Mouse (Mus musculus) neutrophil, adult 5-6 weeks (primary cell): ENCODE measurements at regions not wholly inside any gene's neighbourhood (a gene's known extent, or its start where the extent isn't known, plus 50 kb on each side); places are given as distances from the start of the nearest gene placed in this dataset.
A peak's percentile ranks its signal among the peaks of the same experiment; 100 is the strongest.

ENCODE experiments used
- ATAC-seq: fragments of 151-379, 151-347 bp; 2 replicates; pipeline ENCODE4 v1.8.0; 2017; ENCODE audit warnings: mild to moderate bottlenecking, moderate TSS enrichment; ENCODE audit not compliant: insufficient number of reproducible peaks, poor library complexity, low FRiP score, severe bottlenecking; ENCODE audit errors: extremely low read depth

GRCm38 (mm10) chr13:37517055-37517807, 172.2 kb downstream of the Ly86 start:
- no peak for ATAC-seq

- ATAC-seq, result peak; percentile 69
These were observed 174.9 kb downstream of the Ly86 start for GRCm38 (mm10) chr13:37519948-37520347.

- no peak for ATAC-seq
These were observed 180.2 kb downstream of the Ly86 start for GRCm38 (mm10) chr13:37525097-37525726.

- no peak for ATAC-seq
These were observed 181.1 kb downstream of the Ly86 start for GRCm38 (mm10) chr13:37526102-37526501.

- no peak for ATAC-seq
These were observed 183.4 kb downstream of the Ly86 start for GRCm38 (mm10) chr13:37528380-37528779.

GRCm38 (mm10) chr13:37528876-37529275, 183.9 kb downstream of the Ly86 start:
- ATAC-seq, result no peak

GRCm38 (mm10) chr13:37531512-37532183, 186.6 kb downstream of the Ly86 start:
- no peak for ATAC-seq

- ATAC-seq, result no peak
These were observed 187.7 kb downstream of the Ly86 start for GRCm38 (mm10) chr13:37532596-37533170.

GRCm38 (mm10) chr13:37533851-37534250, 188.8 kb downstream of the Ly86 start:
- no peak for ATAC-seq

- no peak for ATAC-seq
These were observed 192.3 kb downstream of the Ly86 start for GRCm38 (mm10) chr13:37537330-37537729.

GRCm38 (mm10) chr13:37537793-37538192, 192.8 kb downstream of the Ly86 start:
- no peak for ATAC-seq

- ATAC-seq, result no peak
These were observed 196.0 kb downstream of the Ly86 start for GRCm38 (mm10) chr13:37540980-37541531.

- peak; percentile 84 for ATAC-seq
These were observed 196.7 kb downstream of the Ly86 start for GRCm38 (mm10) chr13:37541674-37542073.

GRCm38 (mm10) chr13:37542744-37543196, 197.8 kb downstream of the Ly86 start:
- ATAC-seq, result no peak

GRCm38 (mm10) chr13:37543788-37544187, 198.8 kb downstream of the Ly86 start:
- ATAC-seq, result no peak

GRCm38 (mm10) chr13:37544696-37545095, 199.7 kb downstream of the Ly86 start:
- ATAC-seq, result no peak

- no peak for ATAC-seq
These were observed 201.5 kb downstream of the Ly86 start for GRCm38 (mm10) chr13:37546556-37546955.

GRCm38 (mm10) chr13:37550584-37550983, 205.6 kb downstream of the Ly86 start:
- ATAC-seq, result no peak

GRCm38 (mm10) chr13:37553392-37553791, 208.4 kb downstream of the Ly86 start:
- no peak for ATAC-seq
